Mouse (Mus musculus): ENCODE measurements around the gene Pgk1.
A peak's percentile ranks its signal among the peaks of the same experiment; 100 is the strongest.

Gene Pgk1

DNA sequence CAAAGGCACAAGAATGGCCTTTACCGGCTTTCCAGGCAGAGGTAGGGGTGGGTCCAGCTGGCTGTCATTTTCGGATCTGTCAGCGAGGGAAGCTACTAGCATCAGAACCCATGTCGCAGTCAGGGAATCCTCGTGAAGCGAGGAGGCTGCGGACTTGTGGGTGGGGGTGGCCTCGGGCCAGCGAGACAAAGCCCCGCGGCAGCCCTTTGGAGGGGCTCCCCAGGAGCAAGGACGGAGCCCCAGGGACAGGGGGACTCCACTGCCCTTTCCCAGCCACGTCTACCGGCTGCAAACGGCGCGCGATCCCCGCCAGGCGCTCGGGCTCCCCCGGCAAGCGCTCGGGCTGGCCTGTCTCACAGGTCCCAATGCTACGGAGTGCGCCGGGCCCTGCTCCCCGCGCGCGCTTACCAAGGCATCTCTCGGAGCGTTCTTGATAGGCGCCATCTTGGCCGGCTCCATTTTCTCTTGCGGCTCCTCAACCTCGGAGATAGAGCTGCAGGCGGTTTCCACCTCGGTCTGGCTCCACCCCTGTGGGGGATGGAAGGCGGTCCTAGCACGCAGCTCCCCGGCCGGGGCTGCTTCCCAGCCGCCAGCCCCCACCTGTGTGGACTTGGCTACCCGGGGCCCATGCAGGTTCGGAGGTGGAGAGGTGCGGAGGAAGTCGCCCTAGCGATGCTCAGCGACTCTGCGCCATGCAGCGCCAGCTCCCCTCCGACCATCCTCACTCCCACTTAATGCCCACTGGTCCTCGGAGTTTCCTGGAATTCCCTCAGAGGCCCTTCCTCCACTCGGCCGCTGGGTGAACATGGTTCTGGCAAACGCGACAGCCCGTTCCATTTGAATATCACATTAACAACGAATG is 32.5 kb downstream of the Pgk1 start:
- DNase-seq (ENCODE audit: low read depth, low spot score), result peak; percentile 59

DNA sequence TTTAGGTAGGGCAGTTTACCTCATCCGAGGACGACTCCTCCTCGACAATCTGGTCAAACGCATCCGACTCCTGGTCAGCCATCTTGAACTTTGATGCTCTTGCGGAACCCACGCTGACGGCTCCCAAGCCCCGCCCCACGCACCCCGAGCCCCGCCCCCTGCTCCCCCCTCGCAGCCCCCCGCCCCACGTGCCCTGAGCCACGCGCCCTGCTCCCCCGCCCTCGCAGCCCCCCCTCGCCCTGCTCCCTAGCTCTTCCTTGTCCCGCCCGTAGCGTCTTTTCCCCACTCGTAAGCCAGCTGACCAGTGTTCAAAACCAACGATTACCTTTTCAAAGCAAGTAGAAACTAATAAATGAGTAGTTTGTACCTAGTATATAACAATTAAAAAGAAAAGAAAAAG is 34.2 kb downstream of the Pgk1 start, which contains the start of gene Taf9b:
Gene Taf9b, minus strand, starts transcription at position 101 of the 400 bp plus-strand sequence.
- no peak for DNase-seq (ENCODE audit: low read depth, low spot score)

Measured in retina, postnatal 7 days (tissue).